Mouse (Mus musculus) limb, embryonic 11.5 days (tissue): ENCODE results near the gene Rnf166. TPM values are rescaled to one million over a fixed set of nuclear protein-coding genes. Genes with fewer than 3 reads are reported as not detected.
A peak's percentile ranks its signal among the peaks of the same experiment; 100 is the strongest.

Experiments used
- ATAC-seq: fragments of 200-750 bp; cut with Nextera tagmentation; 2 replicates; pipeline ENCODE4 v1.8.0; 2017; ENCODE audit warnings: low read depth; ENCODE audit not compliant: insufficient number of reproducible peaks, low FRiP score, low TSS enrichment
- DNase-seq: peaks from one replicate; pipeline ENCODE4 v3.0.0-alpha.2; 2015; ENCODE audit warnings: low spot score
- H3K27ac ChIP-seq: fragments of 300-500 bp; sonication (generic); replicated peaks from 2 replicates; pipeline ENCODE4 v1.5.1; 2014; ENCODE audit warnings: low read depth, mild to moderate bottlenecking, low read length
- H3K27me3 ChIP-seq: fragments of 300-500 bp; sonication (generic); 2 replicates; pipeline ENCODE4 v1.6.1; 2014; ENCODE audit warnings: mild to moderate bottlenecking, low read length, mixed read lengths; ENCODE audit not compliant: control insufficient read depth, insufficient read depth
- H3K36me3 ChIP-seq: fragments of 300-500 bp; sonication (generic); 2 replicates; pipeline ENCODE4 v1.6.1; 2014; ENCODE audit warnings: mild to moderate bottlenecking, low read length, moderate library complexity, mixed read lengths; ENCODE audit not compliant: control insufficient read depth, insufficient read depth
- H3K4me1 ChIP-seq: fragments of 300-500 bp; sonication (generic); 2 replicates; pipeline ENCODE4 v1.6.1; 2014; ENCODE audit warnings: low read length, mixed read lengths; ENCODE audit not compliant: control insufficient read depth, insufficient read depth
- H3K4me2 ChIP-seq: fragments of 300-500 bp; sonication (generic); 2 replicates; pipeline ENCODE4 v1.6.1; 2014; ENCODE audit warnings: low read depth, mild to moderate bottlenecking, moderate library complexity; ENCODE audit not compliant: severe bottlenecking
- H3K4me3 ChIP-seq: fragments of 300-500 bp; sonication (generic); 2 replicates; pipeline ENCODE4 v1.5.1; 2014; ENCODE audit warnings: low read depth, low read length
- H3K9ac ChIP-seq: fragments of 300-500 bp; sonication (generic); 2 replicates; pipeline ENCODE4 v1.6.1; 2014; ENCODE audit warnings: mild to moderate bottlenecking, low read length
- H3K9me3 ChIP-seq: fragments of 300-500 bp; sonication (generic); 2 replicates; pipeline ENCODE4 v1.6.1; 2016; ENCODE audit warnings: low read length; ENCODE audit not compliant: control insufficient read depth
- WGBS: fragments of 180-500 bp; shearing (Covaris S2); extraction: QIAGEN DNeasy Blood & Tissue Kit; methylation state at CpG from one replicate; pipeline ENCODE4 v1.1.7; 2014; 5-methylcytosine and 5-hydroxymethylcytosine counted together
- polyA plus RNA-seq: library from polyadenylated mRNA; unstranded; fragments of >200 nt; fragmentation: Nextera tagmentation; extraction: Ambion mirVana; gene quantifications from 2 replicates; pipeline ENCODE4 v1.2.1, GENCODE M21; 2014

Gene Rnf166
- polyA plus RNA-seq, 1 experiment from 2014 or later = 35.3 TPM

DNA sequence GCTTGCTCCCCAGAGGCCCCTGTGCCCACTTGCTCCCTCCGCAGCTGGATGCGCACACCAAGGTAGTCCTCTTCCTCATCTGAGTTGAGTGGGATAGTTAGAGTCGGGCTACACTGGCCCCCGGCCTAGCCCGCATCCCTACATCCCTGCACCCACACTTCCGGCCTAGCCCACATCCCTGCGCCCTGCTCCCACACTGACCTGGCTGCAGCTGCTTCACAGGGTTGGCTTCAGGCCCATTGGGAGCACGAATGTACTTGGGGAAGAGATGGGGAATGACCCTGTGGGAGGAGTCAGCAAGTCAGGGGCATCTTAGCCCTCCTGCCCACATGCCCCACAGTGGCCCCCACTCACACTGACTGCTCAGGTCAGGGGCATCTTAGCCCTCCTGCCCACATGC, 6.6 kb upstream of the Rnf166 start:
- Histone ChIP-seq H3K9ac (no peak overlapping the region), H3K4me1 (no peaks in the 10 kb centered on the region), H3K4me3 (no peak overlapping the region), H3K9me3 (no peaks in the 10 kb centered on the region), H3K36me3 (peaks cover 61% of the 10 kb centered on the region), H3K4me2 (no peak overlapping the region), H3K27me3 (no peaks in the 10 kb centered on the region), H3K27ac (no peak overlapping the region)
- no peak for ATAC-seq
- no peak for DNase-seq
- WGBS = 95% methylated on average over 8 of the region's 8 CpGs

DNA sequence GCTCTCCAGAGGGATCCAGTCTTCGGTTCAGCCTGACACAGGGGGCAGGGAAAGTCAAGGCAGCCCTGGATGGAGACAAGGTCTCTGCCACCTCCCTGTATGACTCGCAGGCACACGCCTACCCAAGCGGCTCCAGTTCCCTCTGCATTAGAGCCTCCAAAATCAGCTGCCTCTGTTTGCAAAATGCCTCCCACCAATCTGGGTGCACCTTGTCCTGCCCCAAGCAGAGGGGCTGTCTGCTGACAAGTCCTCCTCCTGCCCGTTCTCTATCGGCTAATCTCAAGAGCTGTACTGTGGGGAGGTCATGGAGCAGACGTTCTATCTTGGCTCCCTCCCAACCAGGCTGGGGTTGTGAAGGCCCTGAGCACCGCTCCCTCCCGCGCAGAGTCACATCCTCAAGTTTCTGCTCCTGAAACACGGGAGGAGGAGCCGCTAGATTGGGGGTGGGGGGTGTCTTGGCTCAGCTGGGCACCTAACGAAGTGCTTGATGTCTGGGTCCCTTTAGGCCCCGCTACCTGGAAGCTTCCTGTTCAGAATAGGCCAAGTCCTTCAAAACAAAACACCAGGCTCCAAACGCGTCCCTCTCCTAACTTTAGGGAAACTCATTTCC, 808 bp downstream of the Rnf166 start:
- H3K4me2 ChIP-seq = peak overlapping the region; percentile 86
- H3K27ac ChIP-seq = no peak overlapping the region
- ATAC-seq (no peak), DNase-seq (no peak)
- H3K27me3 ChIP-seq = no peaks in the 10 kb centered on the region
- WGBS = 13% methylated on average over 16 of the region's 16 CpGs
- peaks cover 20% of the 10 kb centered on the region for H3K36me3 ChIP-seq
- H3K9ac ChIP-seq = peak overlapping the region; percentile 89
- H3K4me1 ChIP-seq = peaks cover 9% of the 10 kb centered on the region
- no peaks in the 10 kb centered on the region for H3K9me3 ChIP-seq
- peak overlapping the region; percentile 91 for H3K4me3 ChIP-seq

- Histone ChIP-seq H3K36me3 (peaks cover 9% of the 10 kb centered on the region; the same call in 1 of the 2 replicates), H3K4me3 (no peak overlapping the region), H3K4me1 (peaks cover 9% of the 10 kb centered on the region), H3K4me2 (no peak overlapping the region), H3K9ac (no peak overlapping the region), H3K27ac (no peak overlapping the region), H3K27me3 (no peaks in the 10 kb centered on the region), H3K9me3 (no peaks in the 10 kb centered on the region)
- ATAC-seq (no peak), DNase-seq (no peak)
- WGBS = 93% methylated on average over 8 of the region's 8 CpGs
These were observed 1.9 kb downstream of the Rnf166 start for GRCm38 (mm10) chr8:122473911-122474421.

- Histone ChIP-seq H3K27me3 (no peaks in the 10 kb centered on the region), H3K36me3 (peaks cover 14% of the 10 kb centered on the region), H3K4me1 (peaks cover 4% of the 10 kb centered on the region; the same call in 1 of the 2 replicates), H3K4me2 (no peak overlapping the region), H3K27ac (no peak overlapping the region), H3K9ac (no peak overlapping the region), H3K9me3 (no peaks in the 10 kb centered on the region), H3K4me3 (no peak overlapping the region)
- 80% methylated on average over 5 of the region's 5 CpGs for WGBS
- DNase-seq (no peak), ATAC-seq (no peak)
These were observed 5.2 kb downstream of the Rnf166 start for GRCm38 (mm10) chr8:122470691-122471090.

GRCm38 (mm10) chr8:122469965-122470364, 5.9 kb downstream of the Rnf166 start:
- ATAC-seq (no peak), DNase-seq (no peak)
- Histone ChIP-seq H3K4me1 (peaks cover 3% of the 10 kb centered on the region; the same call in 1 of the 2 replicates), H3K9ac (no peak overlapping the region), H3K4me2 (no peak overlapping the region), H3K4me3 (no peak overlapping the region), H3K27ac (no peak overlapping the region), H3K9me3 (no peaks in the 10 kb centered on the region), H3K36me3 (peaks cover 14% of the 10 kb centered on the region), H3K27me3 (no peaks in the 10 kb centered on the region)
- WGBS = 88% methylated on average over 10 of the region's 10 CpGs

DNA sequence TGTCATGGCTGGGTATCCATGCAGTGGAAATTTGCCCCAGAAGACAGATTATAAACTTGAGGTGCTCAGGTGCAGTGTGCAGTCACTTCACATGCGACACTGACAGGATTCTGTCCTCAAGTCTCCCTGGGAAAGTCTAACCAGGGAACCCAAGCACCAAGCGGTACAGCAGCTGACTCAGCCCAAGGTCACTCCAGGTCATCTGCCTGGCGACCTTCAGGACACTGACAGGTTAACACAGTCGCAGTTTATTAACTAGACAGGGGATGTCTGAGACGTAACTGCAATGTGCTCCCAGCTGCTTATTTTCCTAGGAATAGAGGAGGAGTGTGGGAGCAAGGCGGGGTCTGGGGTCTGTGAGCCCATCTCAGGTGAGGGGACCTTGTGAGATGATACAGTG, 6.5 kb downstream of the Rnf166 start:
- 77% methylated on average over 6 of the region's 6 CpGs for WGBS

DNA sequence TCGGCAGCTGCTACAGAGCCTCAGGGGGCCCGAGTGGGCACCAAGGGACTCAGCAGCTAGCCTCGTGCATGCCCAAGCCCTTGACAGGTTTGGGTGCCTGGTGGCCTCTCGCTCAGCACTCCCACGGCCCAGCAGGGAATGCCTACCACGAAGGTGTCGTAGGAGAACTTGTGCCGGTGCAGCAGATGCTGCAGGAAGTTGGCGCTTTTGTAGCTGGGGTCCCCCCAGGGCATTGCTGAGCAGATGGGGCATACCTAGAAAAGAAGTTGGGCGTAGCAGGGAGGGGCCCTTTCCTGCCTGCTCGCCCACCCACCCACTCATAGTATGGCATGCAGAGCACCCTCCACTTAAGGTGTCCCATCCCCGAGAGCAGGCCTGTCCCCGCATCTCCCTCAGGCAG, 8.0 kb downstream of the Rnf166 start:
- no peak overlapping the region for H3K27ac ChIP-seq
- no peak overlapping the region for H3K9ac ChIP-seq
- 81% methylated on average over 13 of the region's 13 CpGs for WGBS
- DNase-seq (no peak), ATAC-seq (no peak)
- no peaks in the 10 kb centered on the region for H3K4me1 ChIP-seq
- H3K4me3 ChIP-seq = no peak overlapping the region
- H3K9me3 ChIP-seq = no peaks in the 10 kb centered on the region
- peaks cover 9% of the 10 kb centered on the region for H3K36me3 ChIP-seq
- H3K4me2 ChIP-seq = no peak overlapping the region
- no peaks in the 10 kb centered on the region for H3K27me3 ChIP-seq

More for the DNA sequence above, 6.5 kb downstream of the Rnf166 start:
- Histone ChIP-seq H3K27ac (no peak overlapping the region), H3K9me3 (no peaks in the 10 kb centered on the region), H3K27me3 (no peaks in the 10 kb centered on the region), H3K4me1 (no peaks in the 10 kb centered on the region), H3K4me2 (no peak overlapping the region), H3K4me3 (no peak overlapping the region), H3K9ac (no peak overlapping the region), H3K36me3 (peaks cover 14% of the 10 kb centered on the region)
- ATAC-seq = no peak
- DNase-seq = no peak

DNA sequence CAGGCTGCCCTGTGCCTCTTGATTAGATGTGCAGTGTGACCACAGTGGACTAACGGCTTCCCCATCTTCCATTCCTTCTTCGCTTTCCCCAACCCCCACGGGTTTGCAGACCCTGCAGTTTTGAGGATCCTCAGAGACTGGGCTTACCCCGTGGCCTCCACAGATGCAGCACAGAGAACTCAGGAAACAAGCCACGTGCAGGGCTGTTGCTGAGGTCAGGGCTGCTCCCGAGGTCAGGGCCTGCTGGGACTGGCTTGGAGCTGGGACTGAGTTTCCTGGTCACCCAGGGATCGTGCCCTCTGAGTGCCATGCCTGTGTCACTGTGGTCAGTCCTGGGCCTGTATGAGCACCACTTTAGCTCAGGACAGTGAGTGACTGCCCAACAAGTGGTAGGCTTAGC, 10.9 kb downstream of the Rnf166 start:
- no peak overlapping the region for H3K27ac ChIP-seq
- no peaks in the 10 kb centered on the region for H3K9me3 ChIP-seq
- no peak overlapping the region for H3K9ac ChIP-seq
- H3K4me2 ChIP-seq = no peak overlapping the region
- H3K27me3 ChIP-seq = peaks cover 20% of the 10 kb centered on the region
- no peak overlapping the region for H3K4me3 ChIP-seq
- DNase-seq (no peak), ATAC-seq (no peak)
- peaks cover 9% of the 10 kb centered on the region for H3K36me3 ChIP-seq
- peaks cover 8% of the 10 kb centered on the region for H3K4me1 ChIP-seq
- WGBS = 62% methylated on average over 7 of the region's 7 CpGs
